Mouse (Mus musculus) cerebellum, adult 9-10 months (tissue): ENCODE data around the gene Trim8.
A peak's percentile ranks its signal among the peaks of the same experiment; 100 is the strongest.

Experiments used
- DNase-seq: peaks from one replicate; pipeline ENCODE4 v3.0.0; 2022

The Trim8 gene

DNA sequence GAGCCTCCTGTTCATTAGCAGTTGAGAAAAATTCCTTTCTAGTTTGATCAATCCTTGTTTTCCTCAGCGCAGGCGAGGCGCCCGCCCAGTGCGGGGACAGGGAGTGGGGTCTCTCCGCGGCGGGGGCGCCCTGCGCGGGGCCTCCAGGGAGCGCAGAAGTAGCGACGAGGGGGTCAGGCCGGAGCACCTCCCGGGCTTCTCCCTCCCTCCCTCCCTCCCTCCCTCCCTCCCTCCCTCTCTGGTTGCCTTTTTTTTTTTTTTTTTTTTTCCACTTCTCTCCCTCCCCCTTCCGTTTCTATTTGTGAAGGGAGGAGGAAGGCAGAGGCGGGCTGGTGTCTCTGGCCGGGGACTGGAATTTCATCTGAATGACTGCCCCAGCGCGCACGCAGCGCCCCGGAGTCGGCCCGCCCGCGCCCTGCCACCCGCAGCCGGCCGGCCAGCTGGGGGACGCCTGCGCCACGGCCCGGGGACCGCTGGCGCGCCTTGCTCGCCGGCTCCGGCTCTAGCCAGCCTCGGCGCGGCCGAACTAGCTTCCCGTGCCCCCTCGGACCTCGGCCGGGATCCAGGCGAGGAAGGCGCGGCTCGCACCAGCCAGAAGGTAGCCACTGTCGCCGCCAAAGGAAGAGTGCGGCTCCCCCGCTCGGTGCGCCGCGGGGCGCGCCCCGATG lies at the start of gene Trim8:
Gene Trim8 (plus strand): TSS at position 302 of the 668 bp plus-strand sequence.
- peak; percentile 84 for DNase-seq

DNA sequence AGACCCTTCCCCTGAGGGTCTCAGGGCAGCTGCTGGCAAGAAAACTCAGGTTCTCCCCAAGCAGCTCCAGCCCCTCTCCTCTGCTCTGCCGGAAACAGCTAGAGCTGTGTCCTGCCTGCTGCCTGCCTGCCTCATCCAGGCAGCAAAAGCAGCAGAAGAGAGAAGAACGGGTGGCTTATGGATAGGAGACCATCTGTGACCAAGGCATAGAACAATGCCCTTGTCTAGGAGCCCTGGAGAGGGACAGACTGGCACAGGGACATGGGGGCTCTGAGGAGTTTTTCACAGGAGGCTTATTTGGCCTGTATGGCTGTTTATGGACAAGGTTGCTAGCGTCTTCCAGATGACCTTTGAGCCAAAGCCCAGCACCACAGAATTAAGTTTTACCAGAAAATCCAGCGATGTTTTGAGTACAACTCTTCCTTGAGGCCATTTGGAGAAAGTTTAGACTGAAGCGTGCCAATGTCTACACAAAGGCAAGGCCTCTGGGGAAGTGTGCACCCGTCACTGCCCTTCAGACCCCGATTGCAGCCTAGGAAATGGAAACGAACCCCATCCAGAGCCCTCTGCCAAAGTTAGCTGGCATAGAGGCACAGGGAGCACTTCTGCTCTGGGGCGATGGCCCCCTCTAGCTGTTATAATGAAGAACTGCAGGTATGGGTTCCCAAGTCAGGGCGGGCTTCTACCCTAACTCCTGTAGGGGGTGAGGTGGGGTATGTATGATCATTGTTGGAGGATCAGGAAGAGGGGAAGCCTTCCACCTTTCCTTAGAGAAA lies 49.3 kb upstream of the Trim8 start:
- peak; percentile 75 for DNase-seq

- DNase-seq = no peak
These were observed 48.6 kb upstream of the Trim8 start for GRCm38 (mm10) chr19:46452916-46453315.

DNA sequence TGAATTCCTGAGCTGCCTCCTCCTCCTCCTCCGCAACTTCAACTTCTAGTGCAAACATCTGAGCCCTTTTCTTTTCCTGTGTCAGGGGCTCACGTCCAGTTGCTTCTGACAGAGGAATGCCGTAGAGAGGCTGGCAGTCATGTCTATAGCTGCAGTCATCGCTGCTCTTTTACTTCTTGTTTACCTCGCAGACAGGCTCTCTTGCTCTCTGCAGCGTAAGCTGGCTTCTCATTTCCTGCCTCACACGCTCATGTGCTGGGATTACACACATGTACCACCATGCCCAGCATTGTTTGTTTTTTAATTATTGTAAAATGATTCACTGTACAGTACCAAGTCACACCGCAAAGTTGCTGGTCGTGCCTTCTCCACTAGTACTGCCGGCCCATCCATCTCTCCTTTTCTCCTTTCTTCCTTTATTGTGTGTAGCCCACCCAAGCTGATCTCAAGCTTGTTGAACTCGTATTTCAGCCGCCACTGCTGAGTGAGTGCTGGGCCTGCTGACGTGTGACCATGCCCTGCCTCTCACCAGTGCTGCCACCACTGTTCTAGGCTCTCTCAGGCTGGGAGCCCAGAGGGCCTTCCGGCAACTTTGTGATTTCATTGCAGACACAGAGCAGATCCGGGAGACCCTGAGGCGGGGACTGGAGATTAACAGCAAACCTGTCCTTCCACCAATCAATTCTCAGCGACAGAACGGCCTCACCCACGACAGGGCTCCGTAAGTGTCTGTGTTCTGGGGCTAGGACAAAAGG lies 47.2 kb upstream of the Trim8 start:
- DNase-seq = no peak

- DNase-seq = no peak
These were observed 46.5 kb upstream of the Trim8 start for GRCm38 (mm10) chr19:46455032-46455431.

DNA sequence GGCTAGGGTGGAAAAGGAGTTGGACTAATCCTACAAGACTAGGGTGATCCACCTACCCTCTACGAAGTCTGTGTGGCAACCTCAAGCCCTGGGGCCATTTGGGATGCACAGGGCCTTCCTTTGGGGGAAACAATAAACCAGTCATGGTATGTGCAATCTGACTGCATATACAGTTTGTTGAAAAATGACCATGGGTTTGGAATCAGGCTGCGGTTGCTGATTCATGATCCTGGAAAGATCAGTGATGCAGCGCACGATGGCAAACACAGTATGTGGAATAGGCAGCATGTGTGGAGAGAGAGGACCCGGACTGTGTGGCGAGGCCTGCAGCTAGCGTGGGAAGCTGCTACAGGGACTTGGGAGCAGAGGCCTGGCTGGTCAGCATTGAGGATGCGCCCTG lies 45.9 kb upstream of the Trim8 start:
- DNase-seq = no peak

DNA sequence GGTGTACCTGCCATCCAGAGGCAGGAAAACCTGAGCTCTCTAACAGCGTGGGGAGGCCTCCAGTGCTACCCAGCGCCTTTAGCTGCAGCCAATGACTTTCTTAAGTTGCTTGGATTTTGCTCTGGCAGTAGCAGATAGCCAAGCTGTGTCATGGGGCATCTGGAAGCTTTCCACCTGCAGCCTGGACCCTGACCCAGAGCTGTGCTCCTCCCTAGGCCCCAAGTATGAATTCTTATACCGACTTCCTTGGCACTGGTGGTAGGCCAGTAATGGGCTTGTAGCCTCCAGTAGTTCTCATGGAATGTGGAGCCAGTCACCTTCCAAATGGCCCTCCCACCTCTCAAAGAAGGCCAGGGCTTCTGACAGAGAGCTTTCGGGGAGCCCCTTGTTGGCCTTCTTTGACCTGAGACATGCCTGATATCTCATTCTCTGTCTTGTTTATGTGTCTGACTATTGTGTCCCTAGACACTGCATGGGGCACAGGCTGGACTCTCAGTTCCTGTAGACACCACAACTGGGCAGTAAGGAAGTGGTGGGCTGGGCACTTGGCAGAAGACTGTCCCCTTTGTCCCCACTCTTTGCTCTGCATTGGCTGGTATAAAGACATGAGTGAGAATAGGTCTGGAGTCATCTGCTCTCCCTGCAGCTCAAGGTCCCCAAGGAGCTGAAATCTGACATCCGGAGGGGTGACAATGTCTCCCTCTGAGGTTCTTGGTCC lies 45.3 kb upstream of the Trim8 start:
- DNase-seq = no peak

DNA sequence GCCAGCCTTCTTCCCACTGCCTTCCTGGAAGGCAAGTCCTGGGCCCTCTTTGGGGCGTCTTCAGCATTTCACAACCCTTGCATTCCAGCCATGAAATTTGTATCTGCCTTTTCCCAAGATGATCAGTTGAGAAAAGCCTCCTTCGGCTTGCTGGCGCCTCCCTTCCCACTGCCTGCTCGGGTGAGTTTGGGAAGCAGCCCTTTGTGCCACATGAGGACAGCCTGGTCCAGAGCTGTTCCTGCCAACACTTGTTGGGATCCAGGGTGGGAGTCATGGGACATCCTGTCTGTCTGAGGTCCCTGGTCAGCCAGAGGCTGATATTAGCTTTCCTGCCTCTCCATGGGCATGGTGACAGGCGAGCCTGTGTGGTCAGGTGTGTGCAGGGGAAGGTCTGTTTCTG lies 43.7 kb upstream of the Trim8 start:
- no peak for DNase-seq

DNA sequence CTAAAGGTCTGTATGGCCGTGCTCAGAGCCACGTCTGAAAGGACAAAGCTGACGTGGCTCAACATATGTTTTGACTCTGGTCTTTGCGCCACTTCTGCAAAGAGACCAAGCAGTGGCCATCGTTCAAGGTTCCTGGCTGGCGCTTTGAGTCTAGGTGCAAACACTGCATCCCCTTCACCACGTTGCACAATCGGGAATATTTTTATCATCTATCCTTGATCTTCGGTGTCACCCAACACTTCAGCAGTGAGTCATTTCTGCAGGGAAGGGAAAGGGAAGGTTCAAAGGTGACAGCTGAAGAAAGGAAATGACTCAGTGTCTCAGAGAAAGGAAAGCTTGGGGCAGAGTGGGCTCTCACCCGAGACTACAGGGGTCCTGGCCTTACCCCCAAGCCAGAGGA lies 42.2 kb upstream of the Trim8 start:
- no peak for DNase-seq

- no peak for DNase-seq
These were observed 41.6 kb upstream of the Trim8 start for GRCm38 (mm10) chr19:46459889-46460288.

DNA sequence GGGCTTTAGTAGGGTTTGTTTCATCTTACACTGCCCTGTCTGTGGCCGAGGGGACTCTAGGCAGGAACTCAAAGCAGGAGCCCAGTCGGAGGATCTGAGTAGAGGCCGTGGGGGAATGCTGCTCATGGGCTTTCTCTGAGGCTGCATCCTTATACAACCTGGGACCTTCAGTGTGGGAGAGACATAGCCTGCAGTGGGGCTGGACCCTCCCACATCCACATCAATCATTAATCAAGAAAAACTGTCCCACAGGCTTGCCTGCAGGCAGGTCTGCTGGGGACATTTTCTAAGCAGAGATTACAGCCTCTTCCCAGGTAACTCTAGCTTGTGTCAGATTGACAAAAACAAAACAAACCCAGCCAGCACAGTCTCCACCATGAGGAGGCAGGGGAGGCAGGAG lies 38.9 kb upstream of the Trim8 start:
- no peak for DNase-seq

- DNase-seq = no peak
These were observed 38.1 kb upstream of the Trim8 start for GRCm38 (mm10) chr19:46463446-46463845.

DNA sequence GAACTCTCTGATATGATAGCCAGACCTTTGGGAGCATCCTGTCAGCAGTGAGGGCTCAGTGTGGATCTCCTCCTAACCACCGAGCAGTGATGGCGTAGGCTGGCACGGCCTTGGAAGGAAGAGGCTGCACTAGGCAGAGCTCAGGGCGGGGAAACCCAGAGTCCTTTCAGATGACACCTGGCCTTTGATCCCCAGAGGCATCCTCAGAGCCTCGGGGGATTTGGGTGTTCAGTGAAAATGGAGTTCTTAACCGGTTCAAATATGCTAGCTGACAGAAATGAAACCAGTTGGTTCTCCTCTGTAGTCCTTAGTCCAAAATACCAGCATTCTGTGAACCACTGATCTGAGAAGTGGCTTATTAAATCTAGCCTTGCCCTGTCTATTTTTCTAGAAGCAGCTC lies 35.3 kb upstream of the Trim8 start:
- no peak for DNase-seq

GRCm38 (mm10) chr19:46467051-46467503 lies 34.4 kb upstream of the Trim8 start:
- DNase-seq = no peak

GRCm38 (mm10) chr19:46470364-46471240 lies 30.9 kb upstream of the Trim8 start:
- no peak for DNase-seq

DNA sequence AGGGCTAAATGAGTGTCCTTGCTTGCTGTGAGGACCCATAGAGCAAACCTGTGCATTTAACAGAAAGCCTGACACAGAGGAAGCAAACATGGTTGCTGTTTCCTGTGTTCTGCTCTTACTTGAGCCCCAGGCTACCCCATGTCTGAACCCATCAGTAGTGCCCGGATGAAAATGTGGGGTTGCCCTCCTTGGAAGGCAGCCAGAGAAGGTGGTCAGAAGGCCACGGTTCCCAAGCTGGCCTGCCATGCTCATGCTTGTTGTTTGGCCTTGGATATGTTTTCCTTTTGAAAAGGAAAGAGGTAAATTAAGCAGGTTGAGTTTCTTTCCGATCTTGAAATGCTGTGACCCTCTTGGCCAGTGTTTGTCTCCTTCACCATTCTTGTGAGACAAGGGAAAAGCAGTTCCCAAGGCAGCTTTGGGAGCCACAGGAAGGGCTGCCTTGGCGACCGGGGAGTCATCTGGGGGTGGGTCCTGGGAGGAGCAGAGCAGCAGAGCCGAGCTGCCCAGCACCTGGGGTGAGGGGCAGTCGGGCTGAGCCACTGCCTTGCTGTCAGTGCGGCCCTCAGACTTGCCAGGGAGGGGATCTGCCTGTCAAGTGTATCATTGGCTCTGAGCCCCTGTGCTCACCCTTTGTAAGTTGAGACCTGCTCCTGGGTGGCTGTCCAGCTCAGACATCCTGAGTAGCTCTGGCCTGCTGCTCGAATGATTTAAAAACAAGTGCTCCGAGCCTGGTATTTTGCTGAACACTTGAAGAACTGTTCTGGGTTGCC lies 30.0 kb upstream of the Trim8 start:
- DNase-seq = no peak

DNA sequence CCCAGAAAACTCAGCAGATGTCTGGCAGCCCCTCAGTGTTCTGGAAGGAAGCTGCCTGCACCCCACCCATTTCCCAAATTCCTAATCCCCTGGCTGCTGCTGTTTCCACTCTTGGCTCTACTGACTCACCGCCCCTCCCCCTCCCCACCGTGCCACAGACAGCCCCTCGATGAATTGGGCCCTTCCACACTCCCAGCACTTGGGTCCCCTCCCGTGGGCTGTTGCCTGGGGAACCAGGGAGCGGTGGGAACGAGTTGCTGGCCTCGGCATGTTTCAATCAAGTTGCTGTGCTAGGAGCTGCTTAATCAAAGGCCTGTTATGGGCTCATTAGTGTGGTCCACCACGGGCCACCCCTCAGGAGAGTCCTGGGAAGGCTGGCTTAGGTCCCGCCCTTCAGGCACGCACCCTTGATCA lies 24.1 kb upstream of the Trim8 start:
- no peak for DNase-seq

- no peak for DNase-seq
These were observed 23.3 kb upstream of the Trim8 start for GRCm38 (mm10) chr19:46478242-46478641.

DNA sequence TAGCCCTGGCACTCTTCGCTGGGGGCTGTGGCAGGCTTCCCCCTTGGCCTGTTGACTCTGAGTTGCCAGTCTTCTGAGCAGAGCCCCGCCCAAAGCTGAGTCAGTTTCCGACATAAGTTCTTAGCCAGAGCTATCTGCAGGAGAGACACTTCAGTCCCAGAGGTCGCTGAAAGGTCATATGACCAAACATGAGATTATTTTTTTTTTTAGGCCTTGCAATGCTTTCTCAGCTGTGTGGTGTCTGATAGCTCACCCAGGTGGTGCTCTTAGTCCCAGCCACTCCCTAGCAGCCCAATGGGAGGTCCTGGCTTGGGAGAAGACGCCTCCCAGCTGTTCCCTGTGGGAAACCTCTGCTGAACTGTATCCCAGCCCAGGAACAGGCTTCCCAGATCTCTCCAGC lies 22.7 kb upstream of the Trim8 start:
- no peak for DNase-seq

DNA sequence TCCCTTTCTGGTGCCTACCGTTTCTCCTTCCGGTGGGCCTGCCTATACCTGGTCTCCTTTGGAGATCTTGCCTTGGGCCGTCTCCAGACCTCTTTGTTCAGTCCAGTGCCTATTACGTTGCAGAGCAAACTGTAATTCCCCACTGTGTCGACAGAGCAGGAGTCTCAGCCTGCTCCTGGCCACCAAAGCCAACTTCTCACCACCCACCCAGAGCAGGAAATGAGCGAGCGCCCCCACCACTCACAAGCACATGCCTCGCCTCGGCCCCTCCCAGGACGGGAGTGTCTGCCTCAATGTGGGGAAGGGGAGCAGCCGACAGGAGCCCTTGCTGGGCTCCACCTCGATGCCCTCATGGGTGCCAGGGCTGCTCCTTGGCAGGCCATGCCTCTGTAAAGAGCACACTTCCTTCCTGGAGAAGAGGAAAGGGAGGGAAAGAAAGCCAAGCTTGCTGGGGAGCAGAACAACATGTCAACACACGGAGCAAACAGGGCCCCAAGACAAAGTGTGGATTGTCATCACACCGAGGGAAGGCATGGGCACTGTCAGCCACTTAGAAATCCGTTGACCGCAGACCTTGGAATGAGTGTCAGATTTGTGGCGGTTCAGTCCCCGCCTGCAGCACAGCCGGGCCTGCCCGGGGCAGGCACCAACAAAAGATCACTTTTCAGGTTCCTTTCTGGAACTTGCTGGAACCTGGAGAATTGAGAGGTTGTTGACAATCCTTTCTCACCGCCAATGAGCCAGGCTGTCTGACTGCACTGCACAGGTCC lies 22.0 kb upstream of the Trim8 start:
- no peak for DNase-seq
